Mouse (Mus musculus) testis, adult 2 months (tissue): ENCODE measurements around the gene Ap3b1.

ENCODE experiments used
- CTCF ChIP-seq: fragments of 200-500 bp; IDR thresholded peaks from 2 replicates; pipeline ENCODE4 v1.5.1; 2012; ENCODE audit warnings: low read depth, mild to moderate bottlenecking, inconsistent platforms, low read length, moderate library complexity; ENCODE audit not compliant: control insufficient read depth, insufficient read depth, insufficient replicate concordance
- POLR2A ChIP-seq: fragments of 200-500 bp; IDR thresholded peaks from 2 replicates; pipeline ENCODE4 v1.6.1; 2012; ENCODE audit warnings: low read depth, mild to moderate bottlenecking, inconsistent platforms, low read length, moderate library complexity; ENCODE audit not compliant: control insufficient read depth

DNA sequence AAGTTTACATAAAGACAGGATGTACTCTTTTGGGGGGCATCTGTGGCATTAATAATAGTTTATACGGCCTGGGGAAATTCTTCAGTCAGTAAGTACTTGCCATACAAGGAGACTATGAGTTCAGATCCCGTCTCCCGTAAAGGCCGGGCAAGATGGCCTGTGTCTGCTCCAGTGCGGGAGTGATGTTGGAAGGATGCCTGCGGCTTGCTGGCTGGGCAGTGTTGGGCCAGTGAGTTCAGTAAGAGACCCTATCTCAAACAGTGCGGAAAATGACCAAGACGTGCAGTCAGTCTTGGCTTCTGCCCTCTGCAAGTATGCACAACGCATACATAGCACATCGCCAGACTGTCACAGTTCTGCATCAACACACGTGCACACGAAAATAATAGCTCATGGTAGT lies 95.4 kb downstream of the Ap3b1 start:
- no peak for TF ChIP-seq CTCF
- TF ChIP-seq POLR2A, result no peak
